Mouse (Mus musculus): ENCODE measurements around the gene Rnf138rt1.

The Rnf138rt1 gene

DNA sequence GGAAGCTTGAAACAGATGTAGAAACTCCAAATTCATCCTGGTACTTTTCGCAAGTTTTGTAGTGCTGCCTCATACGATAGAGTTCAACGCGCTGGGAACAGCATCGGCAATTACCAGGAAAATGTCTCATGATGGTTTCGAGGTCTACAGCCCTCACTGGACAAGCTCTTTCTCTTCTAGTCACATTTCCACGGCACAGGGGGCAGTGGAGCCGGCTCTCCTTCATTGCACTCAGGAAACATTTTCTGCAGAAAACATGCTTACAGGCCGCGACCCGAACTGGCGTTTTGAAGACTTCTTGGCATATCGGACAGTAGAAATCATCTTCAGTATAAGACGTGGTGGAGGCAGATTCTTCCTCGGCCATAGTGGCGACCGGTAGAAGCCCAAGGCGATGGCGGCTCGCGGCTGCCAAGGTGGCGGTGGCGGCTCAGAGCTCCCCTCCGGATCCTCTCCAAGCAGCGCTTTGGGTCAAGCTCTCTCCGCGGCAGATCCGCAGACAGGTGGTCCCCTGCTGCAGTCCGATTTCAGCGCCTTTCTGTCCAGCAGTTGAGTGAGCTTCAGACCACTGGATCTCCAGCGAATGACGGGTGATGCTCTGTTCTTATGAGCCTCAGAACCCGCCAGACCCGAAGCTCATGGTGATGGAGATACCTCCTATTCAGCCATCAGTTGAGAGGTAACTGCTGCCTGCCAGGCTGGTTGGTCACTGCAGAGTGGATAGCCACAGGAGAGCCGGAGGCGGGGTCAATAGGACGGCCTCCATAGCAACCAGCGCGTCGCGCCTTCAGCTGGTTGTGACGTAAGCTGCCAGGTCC lies at the start of gene Rnf138rt1:
Rnf138rt1 (minus strand) TSS at position 713 of the 818 bp plus-strand sequence.
- peak; percentile 13 for DNase-seq (ENCODE audit: low spot score)

DNA sequence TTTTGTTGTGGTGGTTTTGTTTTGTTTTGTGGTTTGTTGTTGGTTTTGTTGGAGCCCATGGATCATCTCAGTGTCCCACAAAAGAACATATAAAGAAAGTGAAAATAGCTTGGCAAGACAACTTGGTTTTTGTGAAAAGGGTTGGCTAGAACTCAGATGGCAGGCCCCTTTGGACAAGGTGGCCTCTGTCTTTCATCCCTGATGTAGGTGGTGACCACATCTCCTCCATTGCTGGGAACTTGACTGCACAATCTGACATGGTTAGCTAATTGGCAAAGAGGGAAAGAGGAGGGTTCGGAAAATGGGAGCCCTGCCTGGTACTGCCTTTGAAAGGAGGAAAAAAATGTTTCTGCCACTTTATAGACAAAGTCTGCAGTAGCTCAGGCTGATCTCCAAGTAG lies 46.1 kb upstream of the Rnf138rt1 start:
- DNase-seq (ENCODE audit: low spot score): no peak

DNA sequence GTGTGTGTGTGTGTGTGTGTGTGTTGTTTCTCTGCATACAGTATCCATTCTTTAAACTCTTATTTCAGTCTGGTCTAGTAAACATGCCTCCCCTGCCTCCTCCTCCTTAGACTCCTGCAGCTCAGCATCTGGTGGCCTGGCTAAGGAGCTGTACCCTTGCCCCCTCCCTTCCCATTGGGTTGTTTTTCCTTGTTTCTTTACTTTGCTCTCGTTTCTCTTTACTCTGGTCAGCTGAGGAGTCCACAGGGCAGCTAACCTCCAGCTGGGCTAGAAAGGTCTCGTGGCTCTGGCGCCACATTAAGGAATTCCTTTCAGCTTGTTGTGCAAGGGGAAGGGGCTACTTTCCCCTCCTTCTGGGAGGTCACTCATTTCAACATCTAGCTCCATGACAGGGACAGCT lies 5.2 kb upstream of the Rnf138rt1 start:
- no peak for DNase-seq (ENCODE audit: low spot score)

DNA sequence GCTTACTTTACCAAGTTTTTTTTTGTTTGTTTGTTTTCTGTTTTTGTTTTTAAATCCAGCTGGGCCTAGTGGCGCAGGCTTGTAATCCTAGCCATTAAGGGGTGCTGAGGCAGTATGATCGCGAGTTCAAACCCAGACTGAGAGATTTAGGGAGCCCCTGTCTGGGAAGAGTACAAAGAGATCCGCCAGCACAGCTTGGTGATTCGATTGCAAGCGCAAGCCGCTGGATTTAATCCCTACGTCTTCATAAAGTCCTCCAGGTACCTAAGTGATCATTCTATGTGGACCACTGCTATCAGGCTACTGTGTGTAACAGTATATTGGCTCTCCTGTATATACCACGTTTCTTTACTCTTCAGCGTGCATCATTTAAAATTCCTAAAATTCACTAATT lies 303 bp upstream of the Rnf138rt1 start:
- no peak for DNase-seq (ENCODE audit: low spot score)

DNA sequence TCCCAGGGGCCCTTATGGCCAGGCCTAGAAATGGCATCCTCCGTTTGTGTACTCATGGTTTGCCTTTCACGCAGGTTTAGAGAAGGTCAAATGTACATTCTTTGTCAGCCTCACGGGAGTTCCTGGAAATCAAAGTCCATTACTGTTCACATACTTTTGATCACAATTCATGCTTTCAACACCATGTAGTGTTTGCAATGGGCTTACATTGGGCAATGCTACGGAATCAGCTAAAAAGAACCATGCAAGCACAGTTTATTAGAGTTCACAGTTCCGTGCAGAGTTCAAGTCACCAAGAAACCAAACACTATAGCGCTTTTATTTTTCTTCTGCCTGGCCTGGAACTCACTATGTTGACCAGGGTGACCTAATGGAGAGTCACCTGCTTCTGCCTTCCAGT lies 15.1 kb downstream of the Rnf138rt1 start:
- DNase-seq (ENCODE audit: low spot score): no peak

DNA sequence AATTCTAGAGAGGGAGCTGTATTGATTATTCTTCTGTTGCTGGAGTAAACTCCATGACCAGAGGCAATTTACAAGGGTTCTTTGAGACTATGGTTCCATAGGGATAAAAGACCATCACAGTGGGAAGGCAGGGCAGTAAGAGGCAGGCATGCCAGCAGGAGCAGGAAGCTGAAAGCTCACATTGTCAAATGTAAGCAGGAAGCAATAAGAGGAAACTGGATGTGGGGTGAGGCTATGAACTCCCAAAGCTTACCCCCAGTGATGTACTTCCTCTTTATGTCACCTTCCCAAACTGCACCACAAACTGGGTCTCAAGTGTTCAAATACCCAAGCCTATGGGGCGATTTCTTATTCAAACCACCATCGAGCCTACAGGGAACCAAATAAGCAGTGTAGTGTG lies 17.2 kb downstream of the Rnf138rt1 start:
- no peak for DNase-seq (ENCODE audit: low spot score)

DNA sequence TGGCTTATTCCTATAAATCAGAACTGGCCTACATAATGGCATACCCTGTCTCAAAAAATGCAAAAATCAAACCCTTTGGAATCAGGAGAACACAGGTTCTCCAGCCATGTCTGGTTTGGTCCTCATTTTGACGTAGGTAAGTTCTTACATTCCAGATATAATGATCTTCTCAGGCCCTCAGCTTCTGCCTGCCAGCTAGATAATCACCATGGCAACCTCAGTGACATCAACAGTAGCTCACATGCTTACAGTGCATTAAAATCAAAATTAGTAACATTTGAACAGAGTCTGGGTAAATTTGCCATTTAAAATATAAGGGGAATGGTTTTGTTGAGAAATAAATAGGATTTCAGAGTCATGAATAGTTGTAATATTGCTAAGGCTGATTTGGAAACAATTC lies 22.2 kb downstream of the Rnf138rt1 start:
- DNase-seq (ENCODE audit: low spot score): no peak

DNA sequence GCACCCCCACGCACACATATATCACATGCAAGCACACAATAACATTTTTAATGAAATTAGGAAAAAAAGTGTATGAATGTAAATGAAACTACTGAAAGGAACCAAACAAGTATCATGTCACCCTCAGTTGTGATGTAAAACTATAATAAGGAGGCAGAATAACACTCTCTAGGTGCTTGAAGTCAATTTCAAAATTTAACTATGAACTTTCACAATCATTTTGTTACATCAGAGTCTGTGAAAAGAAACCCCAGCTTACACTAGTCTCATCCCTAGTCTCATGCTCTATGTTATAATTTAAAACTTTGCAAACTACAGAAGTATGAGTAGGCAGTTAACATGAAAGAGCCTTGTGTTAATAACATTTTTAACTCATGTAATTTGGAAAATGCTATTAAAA lies 27.0 kb downstream of the Rnf138rt1 start:
- DNase-seq (ENCODE audit: low spot score): no peak

DNA sequence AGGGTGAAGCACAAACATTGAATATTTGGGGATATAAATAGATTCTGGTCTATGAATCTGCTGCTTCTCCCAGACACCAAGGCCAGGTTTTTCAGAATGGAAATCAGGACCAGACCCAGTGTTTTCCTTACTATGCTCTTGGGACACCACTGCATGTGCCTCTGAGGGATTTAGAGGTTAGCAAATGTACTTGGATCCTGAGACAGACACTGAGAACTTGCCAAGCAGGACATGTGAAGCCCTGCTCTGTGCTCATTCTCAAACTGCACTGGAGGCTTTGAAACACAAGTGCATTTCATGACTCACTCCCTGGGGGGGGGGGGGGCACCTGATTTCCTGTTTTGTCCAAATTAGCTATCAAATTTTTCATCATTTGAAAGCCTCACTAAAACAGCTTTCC lies 37.5 kb downstream of the Rnf138rt1 start:
- DNase-seq (ENCODE audit: low spot score): no peak

DNA sequence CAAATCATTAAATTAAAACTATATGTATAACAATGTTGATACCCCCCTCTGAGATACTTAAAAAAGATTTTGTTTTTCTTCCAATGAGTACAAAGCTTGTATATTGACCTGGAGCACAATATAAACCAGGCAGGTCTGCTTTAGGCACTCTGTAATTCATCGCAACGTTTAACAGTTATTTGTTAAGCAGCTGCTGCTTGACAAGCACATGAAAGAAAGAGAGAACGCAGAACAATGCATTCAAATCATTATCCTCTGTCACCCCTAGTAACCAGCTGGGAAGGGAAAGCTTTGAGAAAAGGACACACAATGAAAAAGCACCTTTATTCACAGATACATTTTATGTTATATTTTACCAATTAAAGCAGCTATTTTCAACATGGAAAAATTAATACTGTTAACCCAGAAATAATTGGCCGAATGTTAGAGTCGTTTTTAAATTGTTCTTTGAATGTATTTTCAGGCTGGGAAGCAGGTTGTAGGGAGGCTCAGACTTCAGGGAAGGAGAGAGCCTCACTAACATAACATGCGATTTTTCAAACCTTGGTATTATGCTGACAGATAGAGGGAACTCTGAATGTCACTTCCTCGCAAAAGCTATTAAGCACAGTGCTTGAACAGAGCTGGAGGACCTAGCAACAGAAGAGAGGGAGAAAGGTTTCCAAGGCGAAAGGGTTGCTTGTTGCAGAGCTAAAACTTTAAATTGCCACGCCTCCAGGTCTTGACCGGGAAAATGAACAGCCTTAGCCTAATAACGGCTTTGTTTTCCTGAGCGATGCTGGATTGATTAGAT lies 38.1 kb downstream of the Rnf138rt1 start:
- DNase-seq (ENCODE audit: low spot score): no peak

DNA sequence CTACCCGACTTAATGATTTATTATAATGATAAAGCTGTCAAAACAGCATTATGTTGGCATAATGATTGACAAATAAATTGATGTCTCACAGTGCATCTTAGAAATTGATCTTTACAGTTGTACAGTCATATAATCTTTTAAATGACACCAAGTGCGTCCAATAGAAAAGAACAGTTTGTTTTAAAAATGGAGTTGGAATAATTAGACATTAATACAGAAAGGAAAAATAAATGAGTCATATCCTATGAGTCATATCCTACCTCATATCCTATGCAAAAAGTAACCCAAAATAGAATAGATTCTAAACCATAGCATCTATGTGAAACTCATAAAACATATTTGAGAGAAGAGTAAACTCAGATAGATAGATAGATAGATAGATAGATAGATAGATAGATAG lies 40.5 kb downstream of the Rnf138rt1 start:
- no peak for DNase-seq (ENCODE audit: low spot score)
